Mouse (Mus musculus) naive thymus-derived CD4-positive, alpha-beta T cell, adult 2 months (primary cell): ENCODE measurements around the gene Prcc.
A peak's percentile ranks its signal among the peaks of the same experiment; 100 is the strongest.
"Not testable (repeated sequence)": the region's sequence is repeated elsewhere in the genome, so short reads cannot be mapped to it uniquely, and the experiment has no call there.

ENCODE experiments used
- DNase-seq: peaks from one replicate; pipeline ENCODE4 v3.0.0-alpha.2; 2011; ENCODE audit warnings: low read depth

Gene Prcc

DNA sequence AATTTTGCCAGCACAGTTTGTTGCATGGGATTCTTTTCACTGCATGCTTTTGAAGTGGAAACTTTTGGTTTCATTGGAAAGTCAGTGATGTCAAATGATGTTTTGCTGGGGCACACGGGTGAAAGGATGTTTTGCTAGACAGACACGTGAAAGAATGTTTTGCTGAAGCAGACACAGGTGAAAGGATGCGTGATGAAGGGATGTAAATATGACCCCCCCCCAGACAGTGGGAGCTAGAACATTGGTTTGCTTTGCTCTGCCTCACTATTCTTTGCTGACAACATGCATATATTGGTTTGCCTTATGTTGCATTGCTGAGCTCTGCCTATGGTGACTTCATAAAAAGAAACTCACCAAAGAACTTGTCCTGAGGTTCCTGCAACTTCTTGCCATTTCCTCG lies 40.4 kb downstream of the Prcc start:
- DNase-seq: peak; percentile 69

DNA sequence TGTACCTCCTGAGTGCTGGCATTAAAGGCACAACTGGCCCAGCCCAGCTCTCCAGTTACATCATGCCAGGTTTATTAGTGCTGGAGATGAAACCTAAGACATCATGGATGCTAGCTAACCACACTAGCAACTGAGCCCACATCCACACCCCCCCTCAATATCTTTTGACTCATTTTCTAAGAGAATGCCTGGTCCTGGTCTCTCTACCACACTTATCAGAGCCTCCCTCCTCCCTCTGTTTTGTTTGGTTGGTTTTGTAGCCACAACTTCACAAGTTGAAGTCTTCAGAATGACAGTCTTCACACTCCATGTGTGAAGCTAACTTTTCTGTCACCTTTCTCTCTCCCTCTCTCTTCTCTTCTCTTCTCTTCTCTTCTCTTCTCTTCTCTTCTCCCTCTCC lies 44.5 kb downstream of the Prcc start:
- no peak for DNase-seq

DNA sequence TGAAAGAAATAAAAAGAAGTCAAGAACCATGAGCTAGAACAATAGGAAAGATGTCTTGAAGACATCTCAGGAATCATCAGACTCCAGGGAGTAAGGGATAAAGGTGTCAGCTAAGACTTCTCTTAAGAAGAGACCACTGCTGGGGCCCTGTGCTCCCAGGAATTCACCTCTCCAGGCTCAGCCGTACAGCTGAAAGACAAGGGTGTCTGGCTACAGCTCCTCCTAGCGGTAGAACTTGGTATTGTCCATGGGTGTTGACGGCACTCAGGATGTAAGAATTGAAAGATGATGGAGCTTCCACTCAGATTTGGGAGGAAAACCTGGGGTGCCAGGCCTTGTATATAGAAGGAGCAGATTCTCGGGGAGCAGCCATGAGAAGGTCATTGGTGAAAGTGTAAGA lies 46.8 kb downstream of the Prcc start:
- DNase-seq: peak; percentile 89

DNA sequence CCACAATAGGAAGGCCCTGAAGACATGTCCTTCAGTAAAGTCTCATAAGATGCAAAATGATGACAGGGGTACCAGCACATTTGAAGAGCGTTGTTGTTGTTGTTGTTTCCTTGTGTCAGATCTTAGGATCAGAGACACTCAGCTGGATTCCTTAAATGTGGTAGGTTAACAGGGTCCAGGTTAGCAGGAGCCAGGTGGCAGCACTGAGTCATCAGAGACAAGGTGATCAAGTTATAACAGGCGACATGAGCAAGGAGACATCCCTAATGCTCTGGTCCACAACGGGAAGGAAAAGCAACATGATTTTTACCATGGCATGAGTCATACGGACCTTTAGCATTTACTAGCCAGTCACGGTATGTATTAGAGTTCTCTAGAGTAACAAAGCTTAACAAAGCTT lies 51.9 kb downstream of the Prcc start:
- DNase-seq: peak; percentile 78

DNA sequence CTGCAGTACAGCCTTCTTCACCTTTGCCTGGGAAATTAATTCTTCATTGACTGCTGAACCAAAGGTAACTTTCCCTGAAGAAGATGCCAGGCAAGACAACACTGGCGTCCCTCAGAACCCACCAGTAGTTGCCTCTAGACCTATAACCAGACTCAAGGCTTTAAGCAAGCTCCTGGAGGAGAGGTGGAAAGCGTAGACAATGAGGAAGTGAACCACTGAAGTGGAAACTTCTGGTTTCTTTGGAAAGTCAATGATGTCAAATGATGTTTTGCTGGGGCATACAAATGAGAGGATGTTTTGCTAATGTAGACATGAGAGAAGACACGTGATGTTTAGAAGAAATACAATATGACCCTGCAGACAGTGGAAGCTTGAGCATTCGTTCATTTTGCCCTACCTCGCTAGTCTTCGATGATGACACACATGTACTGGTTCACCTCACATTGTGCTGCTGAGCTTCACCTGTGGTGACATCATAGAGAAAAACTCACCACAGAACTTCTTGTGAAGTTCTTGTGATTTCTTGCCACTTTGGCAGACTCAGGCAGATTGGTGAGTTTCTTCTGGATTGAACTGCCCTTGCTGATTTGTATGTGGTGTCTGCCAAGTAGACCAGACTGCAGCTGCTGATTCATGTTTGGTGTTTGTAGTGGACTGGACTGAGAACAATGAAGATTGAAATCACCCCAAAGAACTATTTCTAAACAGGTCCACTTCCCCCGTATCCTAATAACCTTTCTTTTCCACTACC lies 53.1 kb downstream of the Prcc start:
- no peak for DNase-seq

DNA sequence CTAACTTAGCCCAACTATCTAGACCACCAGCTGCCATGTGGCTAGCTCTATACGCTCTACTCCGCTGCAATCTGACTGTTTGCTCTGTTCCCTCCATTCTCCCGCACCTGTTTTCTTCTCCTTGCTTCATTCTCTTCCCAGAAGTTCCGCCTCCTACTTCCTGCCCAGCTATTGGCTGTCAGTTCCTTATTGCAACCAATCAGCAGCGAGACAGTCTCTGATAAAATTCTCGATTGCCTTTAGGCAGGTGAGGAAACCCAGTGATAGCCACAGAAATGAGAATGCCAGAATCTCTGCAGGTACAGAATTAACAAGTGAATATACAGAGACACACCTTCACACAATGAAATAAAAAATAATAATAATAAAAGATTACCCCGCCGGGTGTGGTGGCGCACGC lies 56.4 kb downstream of the Prcc start:
- DNase-seq: no peak

DNA sequence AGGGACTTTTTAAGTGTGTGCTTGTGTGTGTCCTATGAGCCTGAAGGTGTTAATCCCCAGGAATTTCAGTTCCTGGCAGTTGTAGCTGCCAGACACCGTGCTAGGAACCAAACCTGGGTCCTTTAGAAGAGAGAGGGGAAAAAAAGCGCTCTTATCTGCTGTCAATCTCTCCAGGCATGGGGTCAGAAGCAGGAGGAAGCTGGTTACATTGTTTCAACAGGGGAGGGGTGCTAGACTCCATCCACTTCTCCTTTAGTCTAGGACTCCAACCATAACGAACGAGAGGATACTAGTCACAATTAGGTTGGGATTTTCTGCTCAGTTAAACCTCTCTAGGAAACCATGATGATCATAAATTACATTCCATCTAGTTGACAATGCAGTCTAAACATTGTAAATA lies 57.0 kb downstream of the Prcc start:
- no peak for DNase-seq

DNA sequence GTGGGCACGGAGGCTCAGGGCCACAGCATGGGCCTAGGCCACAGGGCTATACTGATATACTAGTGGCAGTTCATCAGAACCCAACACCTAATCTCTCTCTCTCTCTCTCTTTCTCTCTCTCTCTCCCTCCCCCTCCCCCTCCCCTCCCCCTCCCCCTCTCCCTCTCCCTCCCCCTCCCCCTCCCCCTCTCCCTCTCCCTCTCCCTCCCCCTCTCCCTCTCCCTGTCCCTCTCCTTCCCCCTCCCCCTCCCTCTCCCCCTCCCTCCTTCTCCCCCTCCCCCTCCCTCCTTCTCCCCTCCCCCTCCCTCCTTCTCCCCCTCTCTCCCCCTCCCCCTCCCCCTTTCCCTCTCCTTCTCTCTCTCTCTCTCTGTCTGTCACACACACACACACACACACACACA lies 61.2 kb downstream of the Prcc start, which contains the start of gene Pear1:
Gene Pear1, minus strand, starts transcription at position 101 of the 400 bp plus-strand sequence.
- DNase-seq: not testable (repeated sequence)

DNA sequence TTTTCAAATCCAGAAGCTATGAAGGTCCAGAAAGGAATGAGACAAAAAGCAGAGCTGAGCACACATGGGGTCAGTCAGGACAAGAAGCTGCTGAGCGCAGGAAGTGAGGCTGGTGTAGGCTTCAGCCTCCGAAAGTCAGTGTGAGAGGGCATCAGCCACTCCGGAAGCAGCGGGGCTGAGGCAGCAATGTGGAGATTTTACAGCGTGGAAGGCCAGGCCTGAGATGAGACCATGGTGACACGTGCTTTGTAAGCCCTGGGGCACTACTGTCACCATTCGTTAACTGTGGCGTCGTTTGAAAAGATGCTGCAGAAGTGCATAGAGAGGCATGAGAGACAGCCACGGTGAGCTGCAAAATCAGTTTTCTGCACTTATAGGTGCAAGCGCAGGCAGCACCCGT lies 67.2 kb downstream of the Prcc start:
- no peak for DNase-seq

DNA sequence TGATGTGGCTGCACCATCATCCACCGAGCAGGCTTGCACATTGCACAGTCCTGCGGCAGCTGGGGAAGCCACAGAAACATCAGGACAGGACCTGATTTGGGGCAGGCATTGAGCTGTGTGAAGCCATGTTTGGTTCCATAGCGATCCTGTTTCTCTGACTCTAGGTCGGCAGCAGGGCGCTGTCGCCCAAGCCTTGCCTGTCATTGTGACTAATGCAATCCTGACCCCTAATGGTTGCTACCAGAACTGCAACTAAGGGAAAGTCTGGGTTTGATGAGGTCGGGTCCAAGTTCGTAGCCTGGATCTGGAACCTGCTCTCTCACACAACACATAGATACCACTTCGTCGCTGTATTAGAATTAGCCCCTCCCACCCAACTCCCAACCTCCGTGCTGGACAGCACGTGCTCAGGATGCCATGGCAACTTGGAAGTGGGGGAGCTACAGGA lies 68.7 kb downstream of the Prcc start:
- peak; percentile 90 for DNase-seq

DNA sequence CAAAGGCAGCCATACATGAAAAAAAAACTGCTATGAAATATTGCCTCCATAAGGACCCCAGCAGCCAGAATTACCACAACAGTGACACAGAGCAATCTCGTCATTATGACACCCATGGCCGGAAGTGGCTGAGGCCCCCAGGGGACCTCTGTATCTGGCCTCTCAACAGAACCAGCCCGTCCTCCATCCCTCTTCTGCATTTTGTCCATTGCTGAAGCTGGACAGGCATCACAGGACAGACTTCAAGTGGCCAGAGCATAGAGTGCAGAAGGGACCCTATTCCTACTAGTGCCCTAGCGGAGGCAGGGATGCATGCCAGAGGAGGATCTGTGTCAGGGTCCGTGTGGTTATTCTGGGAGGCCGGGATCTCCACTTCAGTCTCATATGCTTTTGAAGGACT lies 69.2 kb downstream of the Prcc start:
- DNase-seq: no peak

DNA sequence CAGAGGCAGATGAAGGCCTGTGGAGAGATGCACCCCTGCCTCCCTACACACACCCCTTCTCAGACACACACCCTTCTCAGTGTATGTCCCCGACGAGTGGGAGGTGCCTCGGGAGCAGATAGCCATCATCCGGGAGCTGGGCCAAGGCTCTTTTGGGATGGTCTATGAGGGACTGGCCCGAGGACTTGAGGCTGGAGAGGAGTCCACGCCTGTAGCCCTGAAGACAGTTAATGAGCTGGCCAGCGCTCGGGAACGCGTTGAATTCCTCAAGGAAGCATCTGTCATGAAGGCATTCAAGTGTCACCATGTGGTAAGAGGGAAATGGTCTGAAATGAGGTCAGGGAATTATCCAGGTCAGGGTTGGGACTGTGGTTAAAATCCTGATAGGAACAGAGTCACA lies 72.5 kb downstream of the Prcc start:
- DNase-seq: no peak

DNA sequence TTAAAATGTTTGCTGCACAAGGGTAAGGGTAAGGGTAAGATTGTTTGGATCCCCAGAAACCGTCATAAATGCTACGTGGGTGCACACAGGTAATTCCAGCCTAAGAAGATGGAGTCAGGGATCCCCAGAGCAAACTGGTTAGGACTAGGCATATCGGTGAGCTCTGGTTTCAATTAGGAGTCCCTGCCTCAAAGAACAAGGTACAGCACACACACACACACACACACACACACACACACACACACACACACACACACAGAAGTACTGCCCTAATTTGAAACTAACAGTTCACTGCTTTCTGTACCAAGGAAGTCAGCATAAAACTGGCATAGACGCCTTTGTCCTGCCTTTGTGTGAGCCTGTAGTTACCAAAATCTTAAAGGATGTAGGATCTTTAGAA lies 73.0 kb downstream of the Prcc start:
- DNase-seq: no peak

DNA sequence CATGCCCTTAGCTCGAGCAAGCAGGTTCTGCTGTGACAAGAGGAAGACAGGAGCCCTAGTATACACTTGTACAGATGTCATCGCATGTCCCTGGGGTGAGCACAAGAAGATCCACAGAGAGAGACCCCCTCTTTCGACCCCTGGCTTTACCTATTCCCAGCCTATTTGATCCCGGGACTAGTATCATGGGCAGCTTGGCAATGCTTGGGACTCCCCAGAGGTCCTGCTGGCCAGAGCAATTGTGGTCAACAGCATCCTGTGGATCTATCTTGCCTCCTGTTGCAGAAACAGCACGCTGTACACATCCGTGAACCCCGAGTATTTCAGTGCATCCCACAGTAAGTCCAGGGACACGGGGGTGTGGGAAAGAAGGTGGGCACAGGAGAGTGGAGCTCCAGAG lies 74.1 kb downstream of the Prcc start:
- no peak for DNase-seq

DNA sequence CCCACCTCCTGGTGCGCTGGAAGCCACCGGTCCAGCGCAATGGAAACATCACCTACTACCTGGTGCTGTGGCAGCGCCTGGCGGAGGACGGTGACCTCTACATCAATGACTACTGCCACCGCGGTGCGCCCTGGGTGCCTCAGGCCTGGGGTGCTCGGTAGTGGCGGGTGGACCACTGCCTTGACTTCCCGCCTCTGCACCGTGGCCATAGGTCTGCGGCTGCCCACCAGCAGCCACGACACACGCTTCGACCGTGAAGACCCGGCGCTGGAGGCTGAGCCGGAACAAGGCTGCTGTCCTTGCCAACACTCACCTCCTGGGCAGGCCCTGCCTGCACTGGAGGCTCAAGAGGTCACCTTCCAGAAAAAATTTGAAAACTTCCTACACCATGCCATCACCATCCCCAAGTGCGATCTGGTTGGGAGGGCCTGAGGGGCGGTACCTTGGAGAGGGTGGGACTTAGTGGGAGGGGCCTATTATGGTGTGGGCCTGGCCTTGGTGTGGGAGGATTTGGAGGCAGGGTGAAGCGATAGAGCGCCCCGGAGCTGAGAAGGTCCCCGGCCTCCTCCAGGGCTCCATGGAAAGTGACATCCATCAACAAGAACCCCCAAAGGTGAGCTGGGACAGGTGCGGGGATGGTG lies 76.0 kb downstream of the Prcc start:
- no peak for DNase-seq
